Mouse (Mus musculus) urinary bladder, adult 18-20 months (tissue): ENCODE measurements around the gene Ankrd52.

Source experiments
- DNase-seq, 2 experiments: peaks; one replicate each; pipeline ENCODE4 v3.0.0; 2022; ENCODE audit warnings: low spot score in 2 of 2, mixed read lengths in 2 of 2

The Ankrd52 gene

GRCm38 (mm10) chr10:128440407-128440806 lies 63.5 kb downstream of the Ankrd52 start:
- DNase-seq = no peak

- no peak for DNase-seq
Observed at GRCm38 (mm10) chr10:128441324-128442119, 64.6 kb downstream of the Ankrd52 start.

DNA sequence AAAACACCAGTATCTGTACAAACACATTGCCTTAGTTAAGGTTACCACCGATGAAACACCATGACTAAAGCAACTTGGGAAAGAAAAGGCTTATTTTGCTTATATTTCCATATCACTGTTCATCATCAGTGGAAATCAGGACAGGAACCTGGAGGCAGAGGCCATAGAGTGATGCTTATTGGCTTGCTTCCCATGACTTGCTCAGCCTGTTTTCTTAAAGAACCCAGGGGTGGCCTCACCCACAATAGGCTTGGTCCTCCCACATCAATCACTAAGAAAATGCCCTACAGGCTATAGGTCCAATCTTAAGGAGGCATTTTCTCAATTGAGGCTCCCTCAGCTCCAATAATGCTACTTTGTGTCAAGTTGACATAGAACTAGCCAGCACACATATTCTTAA lies 65.8 kb downstream of the Ankrd52 start:
- no peak for DNase-seq

- DNase-seq = no peak
Observed at GRCm38 (mm10) chr10:128444354-128444753, 67.4 kb downstream of the Ankrd52 start.

GRCm38 (mm10) chr10:128445407-128445806 lies 68.5 kb downstream of the Ankrd52 start:
- DNase-seq = no peak

DNA sequence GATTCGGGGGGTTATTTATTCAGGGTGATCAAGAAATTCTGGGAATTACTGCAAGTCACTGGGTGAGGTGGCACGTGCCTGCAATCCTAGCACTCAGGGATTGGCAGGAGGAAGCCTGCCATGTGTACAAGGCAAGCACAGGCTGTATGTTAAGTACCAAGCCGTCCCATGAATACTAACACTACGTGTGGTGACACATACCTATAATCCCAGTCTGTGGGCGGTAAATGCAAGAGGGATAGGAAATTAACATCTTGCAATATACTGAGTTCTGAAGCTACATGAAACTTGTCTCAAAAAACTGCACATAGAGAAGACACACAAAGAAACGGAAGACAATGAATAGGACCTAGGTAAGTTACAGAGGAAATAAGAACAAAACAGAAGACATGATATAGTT lies 74.1 kb downstream of the Ankrd52 start:
- no peak for DNase-seq

- no peak for DNase-seq
Observed at GRCm38 (mm10) chr10:128454471-128454870, 77.6 kb downstream of the Ankrd52 start.

GRCm38 (mm10) chr10:128455280-128455679 lies 78.4 kb downstream of the Ankrd52 start:
- DNase-seq = peak; percentile 32 to 51

- no peak for DNase-seq
Observed at GRCm38 (mm10) chr10:128457676-128458075, 80.8 kb downstream of the Ankrd52 start.
